Mouse (Mus musculus): ENCODE data around the gene Csmd2. TPM values are rescaled to one million over a fixed set of nuclear protein-coding genes. Genes with fewer than 3 reads are reported as not detected.
A peak's percentile ranks its signal among the peaks of the same experiment; 100 is the strongest.

The Csmd2 gene
- polyA plus RNA-seq, 1 experiment: 0.07 TPM

GRCm38 (mm10) chr4:128560327-128560726 is 572.7 kb downstream of the Csmd2 start:
- WGBS: 74% methylated on average over 3 of the region's 3 CpGs
- H3K27me3 ChIP-seq (ENCODE audit: control insufficient read depth, insufficient read depth, low read length): no peaks in the 10 kb centered on the region
- no peak overlapping the region for H3K4me3 ChIP-seq (ENCODE audit: extremely low read depth, insufficient read depth, insufficient read length)
- H3K4me1 ChIP-seq (ENCODE audit: control insufficient read depth, insufficient read depth, insufficient read length): no peaks in the 10 kb centered on the region
- no peak for DNase-seq (ENCODE audit: low read depth in 1 of 2, low spot score in 2 of 2)
- no peaks in the 10 kb centered on the region for H3K36me3 ChIP-seq (ENCODE audit: control insufficient read depth, insufficient read depth, low read length)
- no peak for TF ChIP-seq CTCF (IDR thresholded peaks at IDR 0.05; ENCODE audit: extremely low read depth, insufficient read depth, insufficient read length, insufficient replicate concordance)
- TF ChIP-seq POLR2A (IDR thresholded peaks at IDR 0.05; ENCODE audit: low read depth, low read length): no peak
- H3K27ac ChIP-seq (ENCODE audit: insufficient read depth, low read length): no peak overlapping the region

- H3K27ac ChIP-seq (ENCODE audit: insufficient read depth, low read length): no peak overlapping the region
- H3K4me3 ChIP-seq (ENCODE audit: extremely low read depth, insufficient read depth, insufficient read length): no peak overlapping the region
- TF ChIP-seq POLR2A (IDR thresholded peaks at IDR 0.05; ENCODE audit: low read depth, low read length) (no peak), CTCF (IDR thresholded peaks at IDR 0.05; ENCODE audit: extremely low read depth, insufficient read depth, insufficient read length, insufficient replicate concordance) (no peak)
- WGBS: 83% methylated on average over 4 of the region's 4 CpGs
- DNase-seq (ENCODE audit: low read depth in 1 of 2, low spot score in 2 of 2): no peak
- H3K4me1 ChIP-seq (ENCODE audit: control insufficient read depth, insufficient read depth, insufficient read length): no peaks in the 10 kb centered on the region
- H3K36me3 ChIP-seq (ENCODE audit: control insufficient read depth, insufficient read depth, low read length): no peaks in the 10 kb centered on the region
- H3K27me3 ChIP-seq (ENCODE audit: control insufficient read depth, insufficient read depth, low read length): no peaks in the 10 kb centered on the region
Measured at GRCm38 (mm10) chr4:128575811-128576210, 588.2 kb downstream of the Csmd2 start.

- H3K27ac ChIP-seq (ENCODE audit: insufficient read depth, low read length): no peak overlapping the region
- no peaks in the 10 kb centered on the region for H3K4me1 ChIP-seq (ENCODE audit: control insufficient read depth, insufficient read depth, insufficient read length)
- peak in 1 of 2 experiments; percentile 62 for DNase-seq (ENCODE audit: low read depth in 1 of 2, low spot score in 2 of 2)
- H3K36me3 ChIP-seq (ENCODE audit: control insufficient read depth, insufficient read depth, low read length): no peaks in the 10 kb centered on the region; the same call in 1 of the 2 replicates
- no peak overlapping the region for H3K4me3 ChIP-seq (ENCODE audit: extremely low read depth, insufficient read depth, insufficient read length)
- 53% methylated on average over 4 of the region's 4 CpGs for WGBS
- H3K27me3 ChIP-seq (ENCODE audit: control insufficient read depth, insufficient read depth, low read length): no peaks in the 10 kb centered on the region
- TF ChIP-seq CTCF (IDR thresholded peaks at IDR 0.05; ENCODE audit: extremely low read depth, insufficient read depth, insufficient read length, insufficient replicate concordance) (peak; percentile 89), POLR2A (IDR thresholded peaks at IDR 0.05; ENCODE audit: low read depth, low read length) (no peak)
Measured at GRCm38 (mm10) chr4:128579182-128579581, 591.5 kb downstream of the Csmd2 start.

GRCm38 (mm10) chr4:128593286-128593685 is 605.6 kb downstream of the Csmd2 start:
- Histone ChIP-seq H3K4me1 (ENCODE audit: control insufficient read depth, insufficient read depth, insufficient read length) (peaks cover 26% of the 10 kb centered on the region; the same call in 1 of the 2 replicates), H3K27me3 (ENCODE audit: control insufficient read depth, insufficient read depth, low read length) (no peaks in the 10 kb centered on the region), H3K27ac (ENCODE audit: insufficient read depth, low read length) (peak overlapping the region; percentile 80), H3K36me3 (ENCODE audit: control insufficient read depth, insufficient read depth, low read length) (peaks cover 20% of the 10 kb centered on the region), H3K4me3 (ENCODE audit: extremely low read depth, insufficient read depth, insufficient read length) (peak overlapping the region; percentile 6; the same call in 1 of the 2 replicates)
- no peak for TF ChIP-seq CTCF (IDR thresholded peaks at IDR 0.05; ENCODE audit: extremely low read depth, insufficient read depth, insufficient read length, insufficient replicate concordance)
- no peak for TF ChIP-seq POLR2A (IDR thresholded peaks at IDR 0.05; ENCODE audit: low read depth, low read length)
- DNase-seq (ENCODE audit: low read depth in 1 of 2, low spot score in 2 of 2): peak in 1 of 2 experiments; percentile 48
- WGBS: 56% methylated on average over 4 of the region's 4 CpGs

- Histone ChIP-seq H3K4me1 (ENCODE audit: control insufficient read depth, insufficient read depth, insufficient read length) (peaks cover 26% of the 10 kb centered on the region; the same call in 1 of the 2 replicates), H3K36me3 (ENCODE audit: control insufficient read depth, insufficient read depth, low read length) (peaks cover 13% of the 10 kb centered on the region), H3K4me3 (ENCODE audit: extremely low read depth, insufficient read depth, insufficient read length) (no peak overlapping the region), H3K27ac (ENCODE audit: insufficient read depth, low read length) (peak overlapping the region; percentile 80), H3K27me3 (ENCODE audit: control insufficient read depth, insufficient read depth, low read length) (no peaks in the 10 kb centered on the region)
- WGBS: 26% methylated on average over 5 of the region's 5 CpGs
- TF ChIP-seq CTCF (IDR thresholded peaks at IDR 0.05; ENCODE audit: extremely low read depth, insufficient read depth, insufficient read length, insufficient replicate concordance): no peak
- TF ChIP-seq POLR2A (IDR thresholded peaks at IDR 0.05; ENCODE audit: low read depth, low read length): no peak
- DNase-seq (ENCODE audit: low read depth in 1 of 2, low spot score in 2 of 2): peak; percentile 29 to 44
Measured at GRCm38 (mm10) chr4:128594062-128594461, 606.4 kb downstream of the Csmd2 start.

- H3K27ac ChIP-seq (ENCODE audit: insufficient read depth, low read length): no peak overlapping the region
- no peak for DNase-seq (ENCODE audit: low read depth in 1 of 2, low spot score in 2 of 2)
- H3K27me3 ChIP-seq (ENCODE audit: control insufficient read depth, insufficient read depth, low read length): no peaks in the 10 kb centered on the region
- peaks cover 15% of the 10 kb centered on the region; the same call in 1 of the 2 replicates for H3K4me1 ChIP-seq (ENCODE audit: control insufficient read depth, insufficient read depth, insufficient read length)
- WGBS: 90% methylated on average over 12 of the region's 12 CpGs
- TF ChIP-seq CTCF (IDR thresholded peaks at IDR 0.05; ENCODE audit: extremely low read depth, insufficient read depth, insufficient read length, insufficient replicate concordance) (no peak), POLR2A (IDR thresholded peaks at IDR 0.05; ENCODE audit: low read depth, low read length) (no peak)
- H3K4me3 ChIP-seq (ENCODE audit: extremely low read depth, insufficient read depth, insufficient read length): no peak overlapping the region
- peaks cover 4% of the 10 kb centered on the region; the same call in 1 of the 2 replicates for H3K36me3 ChIP-seq (ENCODE audit: control insufficient read depth, insufficient read depth, low read length)
Measured at GRCm38 (mm10) chr4:128597801-128598560, 610.3 kb downstream of the Csmd2 start.

- Histone ChIP-seq H3K27ac (ENCODE audit: insufficient read depth, low read length) (no peak overlapping the region), H3K36me3 (ENCODE audit: control insufficient read depth, insufficient read depth, low read length) (peaks cover 16% of the 10 kb centered on the region), H3K4me1 (ENCODE audit: control insufficient read depth, insufficient read depth, insufficient read length) (no peaks in the 10 kb centered on the region; the same call in 1 of the 2 replicates), H3K4me3 (ENCODE audit: extremely low read depth, insufficient read depth, insufficient read length) (no peak overlapping the region), H3K27me3 (ENCODE audit: control insufficient read depth, insufficient read depth, low read length) (no peaks in the 10 kb centered on the region)
- WGBS: 96% methylated on average over 7 of the region's 7 CpGs
- no peak for DNase-seq (ENCODE audit: low read depth in 1 of 2, low spot score in 2 of 2)
- no peak for TF ChIP-seq CTCF (IDR thresholded peaks at IDR 0.05; ENCODE audit: extremely low read depth, insufficient read depth, insufficient read length, insufficient replicate concordance)
- TF ChIP-seq POLR2A (IDR thresholded peaks at IDR 0.05; ENCODE audit: low read depth, low read length): no peak
Measured at GRCm38 (mm10) chr4:128606586-128606985, 618.9 kb downstream of the Csmd2 start.

Data from spleen, adult 2 months (tissue).